Mouse (Mus musculus): ENCODE data around the gene Spag7.

GRCm38 (mm10) chr11:70663101-70663500, 6.1 kb downstream of the Spag7 start:
- TF ChIP-seq CHD2 (IDR thresholded peaks at IDR 0.05; ENCODE audit: low read depth, low read length) (no peak), ZNF384 (IDR thresholded peaks at IDR 0.05; ENCODE audit: low read depth, low read length) (no peak), HCFC1 (IDR thresholded peaks at IDR 0.05; ENCODE audit: borderline replicate concordance, insufficient read depth, low read length) (no peak), ZC3H11A (IDR thresholded peaks at IDR 0.05; ENCODE audit: borderline replicate concordance, low read depth, low read length) (no peak), MAFK (IDR thresholded peaks at IDR 0.05; ENCODE audit: insufficient read depth, low read depth, low read length) (no peak)
